Mouse (Mus musculus) frontal cortex, postnatal 25 days (tissue): ENCODE data around the gene Cldn6.
A peak's percentile ranks its signal among the peaks of the same experiment; 100 is the strongest.

Source experiments
- DNase-seq, 2 experiments: peaks; one replicate each; pipeline ENCODE4 v3.0.0; 2022; ENCODE audit warnings: low spot score in 2 of 2

The Cldn6 gene

GRCm38 (mm10) chr17:23722376-23723125 is 43.5 kb downstream of the Cldn6 start, which contains the start of gene 1520401A03Rik:
Gene 1520401A03Rik (minus strand): TSS chr17:23722783.
- no peak for DNase-seq

- no peak for DNase-seq
Measured at GRCm38 (mm10) chr17:23725477-23725876, 46.4 kb downstream of the Cldn6 start.

- peak; percentile 87 to 88 for DNase-seq
Measured at GRCm38 (mm10) chr17:23725999-23726757, 47.1 kb downstream of the Cldn6 start, which contains the start of gene Pkmyt1. Gene Pkmyt1 (plus strand): TSS chr17:23726336.

GRCm38 (mm10) chr17:23726758-23727142 is 47.7 kb downstream of the Cldn6 start:
- no peak for DNase-seq

GRCm38 (mm10) chr17:23730441-23730840 is 51.4 kb downstream of the Cldn6 start:
- no peak for DNase-seq
